Mouse (Mus musculus): ENCODE measurements at regions not wholly inside any gene's neighbourhood (a gene's known extent, or its start where the extent isn't known, plus 50 kb on each side); places are given as distances from the start of the nearest gene placed in this dataset.

- no peak for TF ChIP-seq POLR2A (IDR thresholded peaks at IDR 0.05; ENCODE audit: insufficient read length, low read depth)
- no peak for TF ChIP-seq USF1 (IDR thresholded peaks at IDR 0.05; ENCODE audit: low read depth)
- TF ChIP-seq POLR2AphosphoS2 (IDR thresholded peaks at IDR 0.05; ENCODE audit: insufficient read length, low read depth) = no peak
- no peak for TF ChIP-seq TCF12 (IDR thresholded peaks at IDR 0.05; ENCODE audit: insufficient read depth, poor library complexity, severe bottlenecking)
- no peak for TF ChIP-seq SRF (IDR thresholded peaks at IDR 0.05; ENCODE audit: control insufficient read depth, insufficient read length, low read depth)
- TF ChIP-seq E2F4 (IDR thresholded peaks at IDR 0.05; ENCODE audit: insufficient read depth) = no peak
- TF ChIP-seq MYOD1 (IDR thresholded peaks at IDR 0.05; ENCODE audit: control insufficient read depth in 1 of 3, insufficient read length in 2 of 3, low read depth in 2 of 3) = no peak
- TF ChIP-seq CEBPB (IDR thresholded peaks at IDR 0.05; ENCODE audit: insufficient read depth, poor library complexity, severe bottlenecking) = no peak
- TF ChIP-seq MYOG (IDR thresholded peaks at IDR 0.05; ENCODE audit: control insufficient read depth in 1 of 3, insufficient read depth in 1 of 3, insufficient read length in 2 of 3, low read depth in 2 of 3) = no peak
- TF ChIP-seq MAX (IDR thresholded peaks at IDR 0.05; ENCODE audit: low read depth) = no peak
- TF ChIP-seq REST (IDR thresholded peaks at IDR 0.05; ENCODE audit: insufficient read depth, insufficient read length) = no peak
These were observed 456.4 kb upstream of the Gje1 start for GRCm38 (mm10) chr10:15174421-15174820.
